Mouse (Mus musculus) intestine, embryonic 14.5 days (tissue): Measurements from ENCODE around the gene Serpinb6a. TPM values are rescaled to one million over a fixed set of nuclear protein-coding genes. Genes with fewer than 3 reads are reported as not detected.
"Not testable (repeated sequence)": the region's sequence is repeated elsewhere in the genome, so short reads cannot be mapped to it uniquely, and the experiment has no call there.

Source experiments
- ATAC-seq: fragments of 200-750 bp; cut with Nextera tagmentation; replicated peaks from 2 replicates; pipeline ENCODE4 v1.8.0; 2017; ENCODE audit warnings: low read depth, moderate number of reproducible peaks, moderate TSS enrichment, moderate library complexity; ENCODE audit not compliant: low FRiP score, low TSS enrichment
- DNase-seq: peaks from one replicate; pipeline ENCODE4 v3.0.0-alpha.2; 2018; ENCODE audit warnings: low spot score
- H3K27ac ChIP-seq: fragments of 300-500 bp; sonication (generic); 2 replicates; pipeline ENCODE4 v1.5.1; 2014; ENCODE audit warnings: low read depth, mild to moderate bottlenecking, control low read depth
- H3K27me3 ChIP-seq: fragments of 300-500 bp; sonication (generic); replicated peaks from 2 replicates; pipeline ENCODE4 v1.6.1; 2014; ENCODE audit warnings: low read length, control low read depth; ENCODE audit not compliant: control insufficient read depth, insufficient read depth
- H3K36me3 ChIP-seq: fragments of 300-500 bp; sonication (generic); 2 replicates; pipeline ENCODE4 v1.6.1; 2014; ENCODE audit warnings: low read length, control low read depth; ENCODE audit not compliant: control insufficient read depth, insufficient read depth
- H3K4me1 ChIP-seq: fragments of 300-500 bp; sonication (generic); replicated peaks from 2 replicates; pipeline ENCODE4 v1.6.1; 2014; ENCODE audit warnings: low read length, control low read depth, mixed read lengths; ENCODE audit not compliant: control insufficient read depth, insufficient read depth
- H3K4me2 ChIP-seq: fragments of 300-500 bp; sonication (generic); 2 replicates; pipeline ENCODE4 v1.6.1; 2014; ENCODE audit warnings: low read length
- H3K4me3 ChIP-seq: fragments of 300-500 bp; sonication (generic); 2 replicates; pipeline ENCODE4 v1.5.1; 2014; ENCODE audit warnings: low read depth, low read length, control low read depth, mixed read lengths
- H3K9ac ChIP-seq: fragments of 300-500 bp; sonication (generic); 2 replicates; pipeline ENCODE4 v1.6.1; 2014; ENCODE audit warnings: mild to moderate bottlenecking, low read length
- H3K9me3 ChIP-seq: fragments of 300-500 bp; sonication (generic); 2 replicates; pipeline ENCODE4 v1.6.1; 2016; ENCODE audit warnings: low read length, control low read depth; ENCODE audit not compliant: control insufficient read depth
- WGBS: fragments of 180-500 bp; shearing (Covaris S2); extraction: QIAGEN DNeasy Blood & Tissue Kit; methylation state at CpG from one replicate; pipeline ENCODE4 v1.1.7; 2014; 5-methylcytosine and 5-hydroxymethylcytosine counted together
- polyA plus RNA-seq: library from polyadenylated mRNA; unstranded; fragments of >200 nt; fragmentation: Nextera tagmentation; extraction: Ambion mirVana; gene quantifications from 2 replicates; pipeline ENCODE4 v1.2.1, GENCODE M21; 2014

Gene Serpinb6a
- polyA plus RNA-seq, 1 experiment from 2014 or later, result 106 TPM

DNA sequence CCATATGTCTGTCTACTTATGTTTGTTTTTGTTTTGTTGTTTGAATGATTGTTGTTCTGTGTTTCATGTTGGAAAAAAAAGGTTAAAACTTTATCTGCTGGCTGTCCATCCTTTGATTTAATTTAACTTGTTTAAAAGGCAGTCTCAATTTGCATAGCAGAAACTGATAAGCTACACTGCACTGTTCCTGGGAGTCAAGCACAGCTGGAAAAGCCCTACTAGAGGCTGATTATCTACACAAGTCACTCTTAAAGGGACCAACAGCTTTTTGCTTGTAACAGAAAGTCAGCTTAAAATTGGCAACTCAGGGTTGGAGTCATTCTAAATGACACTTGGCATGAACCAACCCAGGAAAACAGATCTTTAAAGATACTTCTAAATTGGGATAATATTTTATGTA is 65.0 kb downstream of the Serpinb6a start:
- not testable (repeated sequence) for H3K27ac ChIP-seq, H3K27me3 ChIP-seq, H3K4me1 ChIP-seq, ATAC-seq, H3K9ac ChIP-seq, H3K9me3 ChIP-seq, H3K4me2 ChIP-seq, H3K36me3 ChIP-seq, H3K4me3 ChIP-seq, DNase-seq

DNA sequence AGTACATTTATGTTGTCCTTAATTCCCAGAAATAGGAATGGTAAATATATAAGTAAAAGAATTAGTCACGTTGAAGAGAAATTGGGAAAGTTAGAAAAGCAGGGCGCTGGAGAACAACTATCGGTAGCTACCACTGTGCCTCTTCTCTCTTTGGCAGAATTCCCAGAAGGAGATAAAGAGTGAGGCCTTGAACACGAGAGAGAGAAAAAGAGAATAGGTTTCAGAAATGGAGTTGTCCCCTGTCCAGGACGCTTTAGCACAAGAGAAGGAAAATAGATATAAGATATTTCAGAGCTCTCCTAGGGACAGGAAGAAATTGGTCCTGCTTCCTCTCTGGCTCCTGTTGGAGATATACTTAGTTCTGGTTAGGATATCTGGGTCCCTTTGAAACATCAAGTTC is 65.4 kb downstream of the Serpinb6a start:
- no peaks in the 10 kb centered on the region for H3K9me3 ChIP-seq
- H3K4me2 ChIP-seq, result no peak overlapping the region
- ATAC-seq, result no peak
- H3K27ac ChIP-seq, result no peak overlapping the region
- no peak overlapping the region for H3K9ac ChIP-seq
- H3K27me3 ChIP-seq, result no peaks in the 10 kb centered on the region
- H3K4me1 ChIP-seq, result 0 out of 2 replicates have a peak, but pooled peaks cover 3% of the 10 kb centered on the region
- DNase-seq, result no peak
- 73% methylated on average over 5 of the region's 5 CpGs for WGBS
- no peak overlapping the region for H3K4me3 ChIP-seq
- H3K36me3 ChIP-seq, result no peaks in the 10 kb centered on the region

- H3K4me2 ChIP-seq, result peak overlapping the region; percentile 74
- peak overlapping the region; percentile 70 for H3K27ac ChIP-seq
- H3K9ac ChIP-seq, result peak overlapping the region; percentile 78
- peak overlapping the region; percentile 75 for H3K4me3 ChIP-seq
- ATAC-seq, result peak; percentile 91
- DNase-seq, result peak; percentile 82
- no peaks in the 10 kb centered on the region for H3K27me3 ChIP-seq
- 0 out of 2 replicates have a peak, but pooled peaks cover 3% of the 10 kb centered on the region for H3K4me1 ChIP-seq
- peaks cover 5% of the 10 kb centered on the region for H3K36me3 ChIP-seq
- H3K9me3 ChIP-seq, result no peaks in the 10 kb centered on the region
- under 1% methylated on average over 44 of the region's 44 CpGs for WGBS
These were observed 67.0 kb downstream of the Serpinb6a start for GRCm38 (mm10) chr13:33935465-33936181.

DNA sequence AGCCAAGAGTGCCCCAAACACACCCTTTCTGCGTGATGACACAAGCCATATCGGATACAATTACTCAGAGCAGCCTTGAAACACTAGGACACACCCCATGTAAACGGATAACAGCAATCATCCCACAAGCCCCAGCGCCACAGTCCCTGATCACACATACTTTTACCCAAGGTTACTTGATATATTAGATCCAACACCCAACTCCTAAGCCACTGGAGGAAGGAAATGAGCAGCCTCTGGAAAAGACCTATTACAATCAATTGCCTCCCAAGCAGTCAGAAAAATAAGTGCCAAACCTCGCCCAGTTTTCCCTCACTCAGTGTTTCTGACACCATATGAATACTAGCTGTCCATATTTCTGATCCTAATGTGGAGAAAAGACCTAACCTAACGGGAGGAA is 67.9 kb downstream of the Serpinb6a start:
- 65% methylated on average over 6 of the region's 6 CpGs for WGBS
- no peaks in the 10 kb centered on the region for H3K27me3 ChIP-seq
- H3K36me3 ChIP-seq, result peaks cover 14% of the 10 kb centered on the region
- ATAC-seq (peak; percentile 37; the same call in 1 of the 2 replicates), DNase-seq (peak; percentile 56)
- H3K9ac ChIP-seq, result peak overlapping the region; percentile 78
- H3K9me3 ChIP-seq, result no peaks in the 10 kb centered on the region
- 0 out of 2 replicates have a peak, but pooled peaks cover 3% of the 10 kb centered on the region for H3K4me1 ChIP-seq
- peak overlapping the region; percentile 75 for H3K4me3 ChIP-seq
- H3K27ac ChIP-seq, result no peak overlapping the region; the same call in 1 of the 2 replicates
- H3K4me2 ChIP-seq, result peak overlapping the region; percentile 74

DNA sequence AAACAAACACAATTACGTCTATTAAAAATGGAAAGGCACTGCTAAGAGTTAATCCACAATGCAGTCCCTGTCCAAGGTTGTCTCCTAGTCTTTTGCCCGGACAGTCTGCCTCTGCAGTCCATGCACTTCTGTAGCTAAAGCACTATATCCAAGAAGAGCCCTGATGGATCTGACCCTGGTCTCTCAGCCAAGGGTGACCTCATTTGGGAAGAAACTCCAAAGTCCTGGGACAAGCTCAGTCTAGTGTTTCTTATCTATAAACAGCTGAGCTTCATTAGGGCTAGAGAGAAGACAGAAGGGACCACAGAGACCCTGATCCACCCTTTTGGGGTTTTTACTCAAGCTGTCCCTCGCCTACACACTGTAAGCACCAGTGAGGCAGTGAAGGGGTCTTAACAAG is 71.7 kb downstream of the Serpinb6a start:
- Histone ChIP-seq H3K27me3 (no peaks in the 10 kb centered on the region), H3K36me3 (peaks cover 29% of the 10 kb centered on the region), H3K9me3 (no peaks in the 10 kb centered on the region), H3K27ac (no peak overlapping the region), H3K4me3 (no peak overlapping the region), H3K4me1 (0 out of 2 replicates have a peak, but pooled peaks cover 3% of the 10 kb centered on the region), H3K4me2 (no peak overlapping the region), H3K9ac (no peak overlapping the region)
- ATAC-seq (no peak), DNase-seq (no peak)
- 89% methylated on average over 3 of the region's 3 CpGs for WGBS

DNA sequence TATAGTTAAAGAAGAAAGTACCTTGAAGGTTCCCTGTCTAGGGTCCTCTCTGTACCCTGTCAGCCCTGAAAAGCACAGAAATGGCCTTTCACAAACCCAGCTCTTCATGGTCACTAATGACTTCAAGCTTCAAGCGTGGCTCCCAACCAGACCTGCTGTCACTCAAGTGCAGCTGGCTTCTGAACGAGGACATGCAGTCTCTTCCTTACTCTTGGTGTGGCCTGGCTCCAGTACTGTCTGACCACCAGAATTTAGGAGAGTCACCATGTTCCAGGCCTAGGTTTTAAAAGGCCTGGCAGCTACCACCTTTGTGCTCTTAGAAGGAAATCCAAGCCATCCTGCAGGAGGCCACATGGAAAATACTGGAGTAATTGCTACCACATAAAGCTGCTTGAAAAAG is 72.3 kb downstream of the Serpinb6a start:
- H3K9ac ChIP-seq, result no peak overlapping the region
- DNase-seq (no peak), ATAC-seq (no peak)
- H3K9me3 ChIP-seq, result no peaks in the 10 kb centered on the region
- H3K4me3 ChIP-seq, result no peak overlapping the region
- H3K27me3 ChIP-seq, result no peaks in the 10 kb centered on the region
- no peak overlapping the region for H3K4me2 ChIP-seq
- H3K27ac ChIP-seq, result no peak overlapping the region
- H3K36me3 ChIP-seq, result peaks cover 36% of the 10 kb centered on the region
- 0 out of 2 replicates have a peak, but pooled peaks cover 3% of the 10 kb centered on the region for H3K4me1 ChIP-seq
- WGBS, result 82% methylated on average over 2 of the region's 2 CpGs

GRCm38 (mm10) chr13:33921699-33922098 is 80.9 kb downstream of the Serpinb6a start:
- Histone ChIP-seq H3K9ac (no peak overlapping the region), H3K27me3 (no peaks in the 10 kb centered on the region), H3K4me3 (no peak overlapping the region), H3K27ac (no peak overlapping the region), H3K36me3 (peaks cover 70% of the 10 kb centered on the region), H3K4me2 (no peak overlapping the region), H3K4me1 (no peaks in the 10 kb centered on the region), H3K9me3 (no peaks in the 10 kb centered on the region)
- no peak for ATAC-seq
- no peak for DNase-seq
- 77% methylated on average over 5 of the region's 5 CpGs for WGBS

DNA sequence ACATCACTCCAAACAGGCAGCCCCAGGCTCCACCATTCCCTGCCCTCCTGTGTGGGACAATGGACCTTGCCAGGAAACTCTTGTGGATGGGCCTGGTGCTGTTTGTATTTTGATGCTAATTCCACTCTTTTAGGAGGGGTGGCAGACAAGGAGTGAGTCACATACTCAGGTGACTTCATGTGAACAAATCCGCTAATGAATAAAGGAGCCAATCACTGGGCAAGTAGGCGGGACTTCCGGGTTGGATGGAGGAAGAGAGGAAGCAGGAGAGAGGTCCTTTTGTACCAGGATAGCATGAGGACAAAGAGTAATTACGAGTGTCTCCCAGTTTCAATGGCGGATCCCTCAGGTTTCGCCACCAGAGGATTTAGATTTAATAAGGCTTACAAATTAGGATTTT is 81.6 kb downstream of the Serpinb6a start:
- ATAC-seq (no peak), DNase-seq (no peak)
- H3K27me3 ChIP-seq, result no peaks in the 10 kb centered on the region
- no peak overlapping the region for H3K27ac ChIP-seq
- H3K4me2 ChIP-seq, result no peak overlapping the region
- no peak overlapping the region for H3K9ac ChIP-seq
- no peaks in the 10 kb centered on the region for H3K9me3 ChIP-seq
- peaks cover 69% of the 10 kb centered on the region for H3K36me3 ChIP-seq
- no peaks in the 10 kb centered on the region for H3K4me1 ChIP-seq
- H3K4me3 ChIP-seq, result no peak overlapping the region
- 92% methylated on average over 6 of the region's 6 CpGs for WGBS

- Histone ChIP-seq H3K4me2 (no peak overlapping the region), H3K4me1 (no peaks in the 10 kb centered on the region), H3K4me3 (no peak overlapping the region), H3K27ac (no peak overlapping the region), H3K27me3 (no peaks in the 10 kb centered on the region), H3K9me3 (no peaks in the 10 kb centered on the region), H3K36me3 (no peaks in the 10 kb centered on the region), H3K9ac (no peak overlapping the region)
- DNase-seq (no peak), ATAC-seq (no peak)
- WGBS, result 57% methylated on average over 3 of the region's 3 CpGs
These were observed 95.8 kb downstream of the Serpinb6a start for GRCm38 (mm10) chr13:33906821-33907220.
